Mouse (Mus musculus) adrenal gland, postnatal 14 days (tissue): ENCODE results near the gene Sf3b6. TPM values are rescaled to one million over a fixed set of nuclear protein-coding genes. Genes with fewer than 3 reads are reported as not detected.
"Not testable (repeated sequence)": the region's sequence is repeated elsewhere in the genome, so short reads cannot be mapped to it uniquely, and the experiment has no call there.

Experiments
- DNase-seq: peaks from one replicate; pipeline ENCODE4 v3.0.0; 2021; ENCODE audit warnings: mixed read lengths
- long read RNA-seq, 2 experiments: library from polyadenylated mRNA; stranded (forward); transcript quantifications; one replicate each; pipeline ENCODE4 v2.0.0; 2021
- total RNA-seq: library from RNA; stranded (reverse); gene quantifications from 2 replicates; pipeline ENCODE4 v1.2.3, GENCODE M21; 2021

The Sf3b6 gene
- total RNA-seq: 106 and 114 TPM in 2 replicates
- long read RNA-seq, experiment 1, transcript Sf3b6-202 (2 exons, 455 nt): minor isoform, 22 of 76 reads
- long read RNA-seq, experiment 1, transcript Sf3b6-201 (4 exons, 1,180 nt): major isoform, 51 of 76 reads
- long read RNA-seq, experiment 1, partial matches to known transcripts: 2 of 76 reads
- long read RNA-seq, experiment 1, other reads (novel, unspliced or antisense): 1 of 76 reads
- long read RNA-seq, experiment 2, transcript Sf3b6-202 (2 exons, 455 nt): minor isoform, 20 of 73 reads
- long read RNA-seq, experiment 2, transcript Sf3b6-201 (4 exons, 1,180 nt): major isoform, 50 of 73 reads
- long read RNA-seq, experiment 2, partial matches to known transcripts: 0 of 73 reads
- long read RNA-seq, experiment 2, other reads (novel, unspliced or antisense): 3 of 73 reads

- DNase-seq: peak; percentile 100
These were observed at the start of gene Sf3b6 for GRCm38 (mm10) chr12:4817361-4818101. Sf3b6 (plus strand) TSS chr12:4817544.

GRCm38 (mm10) chr12:4768492-4769332, 48.6 kb upstream of the Sf3b6 start, which contains the start of the genes Pfn4 and Fam228b:
Pfn4 (plus strand) TSS chr12:4769022.
Fam228b (minus strand) TSS chr12:4769267.
- peak; percentile 96 for DNase-seq

DNA sequence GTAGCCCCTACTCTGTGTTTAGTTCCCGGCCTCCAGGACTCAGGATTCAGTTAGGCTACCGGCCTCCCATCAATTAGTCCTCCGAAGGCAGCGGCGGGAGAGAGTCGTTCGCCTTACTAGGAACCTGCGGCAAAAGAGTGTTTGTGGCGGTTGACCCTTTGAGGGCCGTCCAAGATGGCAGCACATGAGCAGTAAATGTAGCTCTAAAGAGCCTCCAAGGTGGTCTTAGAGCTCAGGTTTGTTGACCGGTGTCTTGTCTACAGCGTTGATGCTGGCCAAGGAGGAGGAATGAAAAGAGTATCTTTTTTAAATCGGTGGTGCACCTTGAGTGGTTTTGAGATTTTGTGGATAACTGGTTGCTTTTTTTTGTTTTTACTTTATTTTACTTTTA, 48.0 kb upstream of the Sf3b6 start:
- no peak for DNase-seq

- DNase-seq: no peak
These were observed 42.3 kb upstream of the Sf3b6 start for GRCm38 (mm10) chr12:4774895-4775587.

GRCm38 (mm10) chr12:4775588-4775949, 41.8 kb upstream of the Sf3b6 start:
- DNase-seq: no peak

DNA sequence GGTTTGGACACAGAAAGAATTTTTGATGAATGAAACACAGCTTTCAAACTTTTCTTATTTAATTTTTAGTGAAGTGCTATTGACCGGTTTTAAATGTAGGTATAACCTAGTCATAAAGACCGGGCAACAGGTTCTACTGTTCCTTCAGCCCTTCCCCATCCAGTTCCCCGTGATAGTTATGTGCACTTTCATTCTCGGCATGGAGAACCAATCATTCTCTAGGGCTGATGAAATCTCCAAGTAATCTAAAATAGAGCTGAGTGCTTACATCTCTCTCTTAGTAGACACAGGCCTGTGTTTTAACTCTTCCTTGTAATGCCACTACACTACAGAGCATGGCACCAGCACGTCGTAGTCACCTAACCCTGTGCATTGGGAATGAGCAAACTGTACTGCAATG, 39.6 kb upstream of the Sf3b6 start:
- DNase-seq: no peak

- DNase-seq: no peak
These were observed 37.1 kb upstream of the Sf3b6 start for GRCm38 (mm10) chr12:4780245-4780644.

GRCm38 (mm10) chr12:4781270-4781669, 36.1 kb upstream of the Sf3b6 start:
- no peak for DNase-seq

DNA sequence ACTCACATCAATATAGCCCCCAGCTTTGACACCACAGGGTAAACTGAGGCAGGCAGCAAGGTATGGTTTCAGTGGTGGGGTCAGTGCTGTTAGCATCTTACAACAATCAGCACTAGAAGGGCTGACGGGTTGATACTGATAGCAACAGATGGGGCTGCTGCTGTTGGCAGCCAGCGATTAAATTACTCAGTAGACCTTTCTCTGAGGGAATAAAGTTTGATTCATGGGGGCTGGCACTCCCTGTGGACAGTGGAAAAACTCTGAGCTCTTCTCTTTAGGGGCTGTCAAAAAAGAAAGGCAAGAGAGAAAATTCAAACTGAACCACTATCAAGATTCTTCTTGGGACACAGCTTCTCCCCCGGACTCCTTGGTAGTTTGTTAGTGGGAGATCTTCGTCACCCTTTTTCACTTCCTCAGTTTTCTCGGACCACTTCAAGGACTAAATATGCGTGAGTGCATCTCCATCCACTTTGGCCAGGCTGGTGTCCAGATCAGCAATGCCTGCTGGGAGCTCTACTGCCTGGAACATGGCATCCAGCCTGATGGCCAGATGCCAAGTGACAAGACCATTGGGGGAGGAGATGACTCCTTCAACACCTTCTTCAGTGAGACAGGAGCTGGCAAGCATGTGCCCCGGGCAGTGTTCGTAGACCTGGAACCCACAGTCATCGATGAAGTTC, 35.5 kb upstream of the Sf3b6 start:
- not testable (repeated sequence) for DNase-seq

- DNase-seq: no peak
These were observed 33.7 kb upstream of the Sf3b6 start for GRCm38 (mm10) chr12:4783598-4783997.

- DNase-seq: no peak
These were observed 32.9 kb upstream of the Sf3b6 start for GRCm38 (mm10) chr12:4784466-4784865.

- DNase-seq: not testable (repeated sequence)
These were observed 29.2 kb upstream of the Sf3b6 start for GRCm38 (mm10) chr12:4788128-4788527.

GRCm38 (mm10) chr12:4793718-4794117, 23.6 kb upstream of the Sf3b6 start:
- peak; percentile 37 for DNase-seq

GRCm38 (mm10) chr12:4797471-4797870, 19.9 kb upstream of the Sf3b6 start:
- DNase-seq: not testable (repeated sequence)

DNA sequence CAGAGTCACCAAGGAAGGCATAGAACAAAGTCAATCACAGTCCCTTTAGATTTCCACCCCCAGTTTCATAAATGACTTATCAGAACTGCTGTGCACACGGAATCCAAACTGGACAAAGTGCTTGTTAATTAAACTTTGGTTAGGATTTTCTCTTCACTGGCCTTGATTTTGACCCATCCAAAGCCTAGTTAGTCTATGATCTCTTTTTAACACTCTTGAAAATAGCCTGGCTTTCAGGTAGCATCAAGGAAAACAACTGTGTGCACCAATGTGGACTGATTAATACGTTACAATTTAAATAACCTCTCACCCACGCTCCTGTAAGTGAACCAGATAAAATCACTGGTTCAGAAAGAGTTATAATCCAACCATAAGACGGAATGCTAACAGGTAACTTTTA, 6.3 kb upstream of the Sf3b6 start:
- DNase-seq: no peak

DNA sequence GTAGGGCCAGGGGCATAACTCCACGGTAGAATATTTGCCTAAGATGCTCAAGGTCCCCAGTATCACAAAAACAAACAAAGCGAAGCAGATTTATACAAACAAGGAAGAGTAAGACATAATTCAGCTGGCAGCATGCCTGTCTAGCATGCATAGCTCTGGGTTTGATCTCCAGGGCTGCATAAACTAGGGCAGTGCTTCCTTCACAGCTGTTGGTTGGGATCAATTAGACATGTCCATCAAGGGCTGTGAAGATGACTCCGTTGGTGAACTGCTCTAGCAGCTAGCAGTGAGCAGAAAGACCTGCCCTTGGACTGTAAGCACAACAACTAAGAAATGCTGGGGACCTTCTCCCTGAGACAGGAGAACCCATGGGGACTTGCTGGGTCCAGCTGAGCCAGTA, 5.6 kb upstream of the Sf3b6 start:
- DNase-seq: no peak

DNA sequence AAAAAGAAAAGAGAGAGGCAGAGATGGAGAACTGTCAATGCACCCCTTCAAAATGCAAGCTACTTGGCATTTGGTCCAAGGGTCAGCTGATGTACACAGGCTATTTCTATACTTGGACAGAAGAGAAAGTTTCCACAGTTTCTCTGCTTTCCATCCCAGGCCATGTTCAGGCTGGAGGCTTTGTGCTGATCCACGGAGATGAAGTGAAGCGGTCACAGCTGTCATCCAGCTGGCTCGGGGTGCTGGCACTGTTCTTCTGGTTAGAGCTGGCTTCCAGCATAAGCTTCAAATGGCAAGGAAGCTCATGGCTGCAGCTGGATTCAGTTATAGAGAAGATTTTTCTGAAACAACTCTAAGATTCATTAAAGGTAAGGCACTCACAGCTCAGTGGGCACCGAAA, 3.7 kb upstream of the Sf3b6 start:
- DNase-seq: no peak

DNA sequence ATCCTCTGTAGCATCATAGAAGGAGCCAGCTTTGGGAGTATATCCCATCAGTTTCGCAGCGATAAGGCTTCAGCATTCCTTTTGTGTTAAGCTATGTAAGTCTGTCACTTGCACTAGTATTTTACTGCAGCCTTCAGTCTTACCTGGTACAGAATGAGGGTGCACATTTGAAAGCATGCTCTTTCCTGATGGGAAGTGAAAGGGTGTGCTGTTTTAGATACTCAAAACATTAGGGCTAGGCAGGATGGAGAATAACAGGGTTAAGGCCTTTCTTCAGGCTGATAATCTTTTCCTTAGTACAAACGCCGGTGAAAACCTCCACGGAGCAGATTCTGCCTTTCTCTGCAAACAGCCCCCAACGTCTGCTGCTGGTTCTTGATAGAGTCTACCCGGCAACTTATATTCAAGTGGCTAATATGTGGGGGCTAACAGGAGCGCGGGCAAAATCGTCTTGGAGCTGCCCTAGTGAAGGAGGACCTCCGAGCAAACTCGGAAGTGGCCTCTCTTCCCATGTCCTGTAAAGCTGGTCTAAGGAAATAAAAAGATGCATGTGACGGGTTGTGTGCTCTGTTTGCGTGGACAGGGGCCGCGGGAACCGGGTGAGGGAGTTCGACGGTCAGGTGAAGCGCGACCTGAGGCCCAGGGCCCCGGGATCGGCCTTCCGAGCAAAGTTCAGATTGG, 524 bp upstream of the Sf3b6 start:
- no peak for DNase-seq

- DNase-seq: no peak
These were observed 9.9 kb downstream of the Sf3b6 start for GRCm38 (mm10) chr12:4827256-4827655.

GRCm38 (mm10) chr12:4836959-4837358, 19.6 kb downstream of the Sf3b6 start:
- DNase-seq: peak; percentile 49

GRCm38 (mm10) chr12:4840010-4840409, 22.7 kb downstream of the Sf3b6 start:
- no peak for DNase-seq
